Mouse (Mus musculus) B cell, adult 2 months (primary cell): Measurements from ENCODE around the gene Rcn3.
A peak's percentile ranks its signal among the peaks of the same experiment; 100 is the strongest.
"Not testable (repeated sequence)": the region's sequence is repeated elsewhere in the genome, so short reads cannot be mapped to it uniquely, and the experiment has no call there.

Experiments used
- DNase-seq, 2 experiments: peaks; one replicate each; pipeline ENCODE4 v3.0.0; 2022

Rcn3 gene

DNA sequence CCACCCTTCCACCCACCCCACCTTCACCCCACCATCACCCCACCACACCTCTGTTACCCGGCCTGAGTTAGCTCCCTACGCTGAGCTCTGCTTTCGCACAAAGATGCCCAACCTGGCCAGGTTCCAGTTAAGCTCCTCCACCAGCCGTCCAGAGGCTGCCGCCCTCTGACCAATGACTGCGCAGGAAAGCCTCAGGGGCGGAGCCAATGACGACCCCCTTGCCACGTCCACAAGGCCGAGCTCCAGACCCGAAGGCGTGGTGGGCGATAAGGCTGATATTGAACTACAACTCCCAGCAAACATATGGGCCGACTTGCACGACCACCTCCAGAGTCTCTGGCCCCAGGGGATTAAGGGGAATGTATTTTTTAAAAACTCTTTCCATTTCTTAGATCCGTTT, at the start of gene Rcn3:
Gene Rcn3 (minus strand): TSS at position 174 of the 400 bp plus-strand sequence.
- peak in 1 of 2 experiments; percentile 12 for DNase-seq

- no peak for DNase-seq
Measured at GRCm38 (mm10) chr7:45141319-45141718, 49.3 kb upstream of the Rcn3 start.

DNA sequence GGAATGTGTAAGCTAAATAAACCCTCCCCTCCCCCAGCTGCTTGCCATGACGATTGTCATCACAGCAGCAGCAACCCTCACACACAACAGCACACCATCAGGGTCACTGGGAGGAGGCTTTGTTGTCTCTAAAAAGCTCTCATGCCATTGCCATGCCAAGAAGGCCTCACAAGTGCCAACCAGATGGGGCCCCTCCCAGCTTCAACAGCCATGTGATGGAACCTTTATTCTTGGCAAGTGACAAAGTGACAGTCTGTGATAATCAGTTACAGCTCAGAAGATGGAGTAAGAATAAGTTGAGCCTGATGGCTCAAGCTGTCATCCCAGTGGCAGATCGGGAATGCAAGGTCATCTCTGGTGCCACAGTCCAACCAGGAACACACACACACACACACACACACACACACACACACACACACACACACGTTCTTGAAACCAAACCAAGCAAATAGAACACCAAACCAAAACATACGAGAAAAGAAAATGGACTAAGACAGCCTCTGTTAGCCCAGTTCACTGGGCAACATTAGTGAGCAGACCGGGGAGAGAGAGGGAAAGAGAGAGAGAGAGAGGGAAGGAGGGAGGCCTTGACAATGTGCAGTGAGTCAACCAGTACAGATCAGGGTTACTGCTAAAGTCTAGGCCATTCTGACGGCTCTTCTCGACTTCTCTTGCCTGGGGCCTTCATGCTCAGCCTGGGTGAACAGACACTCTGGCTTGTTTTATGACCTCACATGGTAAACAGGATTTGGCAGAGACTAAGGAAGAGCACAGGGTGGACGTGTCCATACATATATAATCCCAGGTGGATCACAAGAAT, 48.1 kb upstream of the Rcn3 start:
- DNase-seq = no peak

DNA sequence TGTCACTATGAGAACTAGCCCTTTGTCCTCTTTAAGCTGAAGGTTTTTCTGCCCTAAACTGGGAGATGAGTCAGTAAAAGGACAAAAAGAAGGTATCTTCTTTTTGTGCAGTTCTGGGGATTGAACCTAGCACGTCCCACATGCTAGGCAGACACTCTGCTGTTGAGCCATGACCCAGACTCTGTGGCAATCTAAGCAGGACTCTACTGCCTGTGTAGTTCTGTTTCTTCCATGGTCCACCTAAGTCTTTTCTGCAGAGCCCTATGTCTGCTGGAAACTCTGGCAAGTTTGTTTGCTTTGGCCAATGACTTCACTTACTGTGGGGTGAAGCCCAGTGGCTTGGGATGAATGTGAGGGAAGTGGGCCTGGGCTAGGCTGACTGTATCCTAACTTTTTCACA, 46.4 kb upstream of the Rcn3 start:
- no peak for DNase-seq

- DNase-seq = no peak
Measured at GRCm38 (mm10) chr7:45137171-45138006, 45.4 kb upstream of the Rcn3 start.

- peak; percentile 92 to 93 for DNase-seq
Measured at GRCm38 (mm10) chr7:45135993-45136567, 44.1 kb upstream of the Rcn3 start, which contains the start of the genes Gm45713 and Flt3l. Gene Gm45713, minus strand, starts transcription at chr7:45136231. Gene Flt3l, minus strand, starts transcription at chr7:45136432.

DNA sequence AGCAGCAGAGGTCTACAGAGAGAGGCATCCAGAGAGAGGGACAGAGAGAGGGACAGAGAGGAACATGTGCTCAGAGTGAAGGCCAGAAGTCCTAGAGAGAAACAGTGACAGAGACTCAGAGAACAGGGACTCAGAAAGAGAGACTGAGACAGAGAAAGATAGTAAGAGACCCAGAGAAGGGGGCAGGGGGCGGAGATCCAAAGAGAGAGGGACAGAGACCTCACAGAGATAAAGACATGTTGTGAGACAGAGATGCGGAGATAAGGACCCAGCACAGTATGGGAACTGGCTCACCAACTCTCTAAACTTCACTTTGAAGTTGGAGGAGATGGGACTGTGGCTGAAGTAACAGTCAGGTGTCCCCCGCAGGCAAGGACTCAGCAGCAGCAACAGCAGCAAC, 43.3 kb upstream of the Rcn3 start:
- no peak for DNase-seq

DNA sequence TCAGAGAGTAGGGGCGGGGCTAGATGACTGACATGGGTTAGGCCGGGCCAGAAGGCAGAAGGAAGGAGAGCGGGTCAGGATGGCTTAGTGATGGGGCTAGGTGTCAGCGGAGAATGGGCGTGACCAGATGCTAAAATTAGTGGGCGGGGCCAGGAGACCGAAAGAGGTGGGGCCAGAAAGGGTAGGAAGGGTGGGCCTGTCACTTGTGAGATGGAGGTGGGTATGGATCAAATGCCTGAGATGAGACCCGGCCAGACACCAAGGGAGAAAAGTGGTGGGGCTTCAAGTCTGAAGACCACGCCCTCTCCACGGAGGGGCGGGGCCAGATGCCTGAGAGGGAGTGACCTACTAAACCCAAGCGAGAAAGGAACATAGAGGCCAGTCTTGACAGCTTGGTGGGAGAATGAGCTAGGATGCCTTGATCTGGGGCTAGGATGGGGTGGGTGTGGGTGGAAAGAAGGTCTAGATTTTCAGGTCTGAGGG, 42.6 kb upstream of the Rcn3 start:
- peak; percentile 63 to 64 for DNase-seq

GRCm38 (mm10) chr7:45133446-45134159, 41.6 kb upstream of the Rcn3 start:
- DNase-seq = no peak

- DNase-seq = no peak
Measured at GRCm38 (mm10) chr7:45131850-45132249, 39.8 kb upstream of the Rcn3 start.

GRCm38 (mm10) chr7:45129776-45130512, 37.9 kb upstream of the Rcn3 start:
- no peak for DNase-seq

- DNase-seq = no peak
Measured at GRCm38 (mm10) chr7:45129318-45129717, 37.3 kb upstream of the Rcn3 start.

DNA sequence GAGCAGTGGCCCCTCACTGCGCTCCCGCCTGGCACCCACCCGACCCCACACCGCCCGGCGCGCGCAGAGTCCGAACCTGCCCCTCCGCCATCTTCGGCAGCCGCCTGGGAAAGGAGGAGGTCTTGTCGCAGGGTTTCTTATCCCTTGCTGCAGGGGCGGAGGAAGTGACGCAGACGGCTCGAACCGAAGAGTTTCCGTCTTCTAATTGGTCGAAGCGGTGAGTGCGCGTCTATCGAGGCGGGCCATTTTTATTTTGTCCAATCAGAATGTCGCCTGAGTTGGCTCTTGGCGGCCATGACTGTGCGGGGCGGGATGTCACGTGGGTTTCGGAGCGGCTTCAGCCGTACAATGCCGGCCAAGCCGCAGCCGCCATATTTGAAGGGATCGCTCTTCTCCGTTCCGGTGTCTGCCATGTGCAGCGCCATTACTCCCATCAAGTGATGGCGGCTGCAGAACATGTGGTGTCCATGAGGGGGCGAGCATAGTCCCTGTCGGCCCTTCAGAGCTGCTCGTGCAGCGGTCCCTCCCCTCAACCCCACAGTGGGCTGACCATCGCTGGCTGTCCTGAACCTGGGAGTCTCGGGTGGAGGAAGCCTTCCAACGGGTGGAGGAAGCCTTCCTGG, 36.7 kb upstream of the Rcn3 start, which contains the start of gene Rpl13a:
Gene Rpl13a (minus strand): TSS at position 138 of the 623 bp plus-strand sequence.
- DNase-seq = peak; percentile 97 to 98

GRCm38 (mm10) chr7:45127700-45128224, 35.7 kb upstream of the Rcn3 start:
- DNase-seq = no peak

- peak; percentile 20 to 21 for DNase-seq
Measured at GRCm38 (mm10) chr7:45126844-45127699, 35.1 kb upstream of the Rcn3 start.

- no peak for DNase-seq
Measured at GRCm38 (mm10) chr7:45126147-45126843, 34.3 kb upstream of the Rcn3 start.

DNA sequence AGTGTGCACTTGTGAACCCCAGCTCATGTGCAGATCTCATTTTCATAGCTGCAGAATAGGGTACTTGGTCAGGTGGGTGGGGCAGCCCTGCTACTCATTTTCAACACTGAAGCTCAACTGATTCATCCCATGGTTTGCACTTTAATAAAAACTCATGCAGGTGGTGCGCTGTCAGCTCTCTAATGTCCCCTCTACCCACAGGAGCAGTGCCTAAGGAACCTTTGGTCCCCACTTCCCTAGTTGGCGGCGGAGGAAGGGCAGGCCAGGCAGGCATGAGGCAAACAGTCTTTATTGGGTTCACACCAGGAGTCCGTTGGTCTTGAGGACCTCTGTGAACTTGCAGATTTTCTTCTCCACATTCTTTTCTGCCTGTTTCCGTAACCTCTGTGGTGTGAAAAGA, 33.6 kb upstream of the Rcn3 start:
- DNase-seq = not testable (repeated sequence)

DNA sequence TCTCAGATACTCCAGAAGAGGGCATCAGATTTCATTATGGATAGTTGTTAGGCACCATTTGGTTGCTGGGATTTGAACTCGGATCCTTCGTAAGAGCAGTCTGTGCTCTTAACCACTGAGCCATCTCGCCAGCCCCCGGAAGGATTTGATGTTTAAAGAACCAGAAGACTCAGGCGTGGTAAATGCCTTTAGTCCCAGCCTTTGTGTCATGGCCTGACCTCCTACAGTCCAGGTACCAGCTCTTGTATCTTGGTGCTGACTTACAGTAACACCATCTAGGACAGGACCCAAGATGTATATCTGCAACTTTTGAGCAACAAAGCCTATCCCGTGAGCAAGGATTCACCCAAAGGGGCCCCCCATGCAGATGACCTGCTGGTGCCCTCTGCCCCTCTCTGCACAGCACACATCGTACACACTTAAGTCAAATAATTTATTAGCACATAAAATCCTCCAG, 33.2 kb upstream of the Rcn3 start:
- DNase-seq = no peak
